Mouse (Mus musculus) kidney, adult 9 months (tissue): ENCODE measurements around the gene Tmem220.
A peak's percentile ranks its signal among the peaks of the same experiment; 100 is the strongest.
"Not testable (repeated sequence)": the region's sequence is repeated elsewhere in the genome, so short reads cannot be mapped to it uniquely, and the experiment has no call there.

Experiments
- DNase-seq: peaks from one replicate; pipeline ENCODE4 v3.0.0; 2022

Gene Tmem220

DNA sequence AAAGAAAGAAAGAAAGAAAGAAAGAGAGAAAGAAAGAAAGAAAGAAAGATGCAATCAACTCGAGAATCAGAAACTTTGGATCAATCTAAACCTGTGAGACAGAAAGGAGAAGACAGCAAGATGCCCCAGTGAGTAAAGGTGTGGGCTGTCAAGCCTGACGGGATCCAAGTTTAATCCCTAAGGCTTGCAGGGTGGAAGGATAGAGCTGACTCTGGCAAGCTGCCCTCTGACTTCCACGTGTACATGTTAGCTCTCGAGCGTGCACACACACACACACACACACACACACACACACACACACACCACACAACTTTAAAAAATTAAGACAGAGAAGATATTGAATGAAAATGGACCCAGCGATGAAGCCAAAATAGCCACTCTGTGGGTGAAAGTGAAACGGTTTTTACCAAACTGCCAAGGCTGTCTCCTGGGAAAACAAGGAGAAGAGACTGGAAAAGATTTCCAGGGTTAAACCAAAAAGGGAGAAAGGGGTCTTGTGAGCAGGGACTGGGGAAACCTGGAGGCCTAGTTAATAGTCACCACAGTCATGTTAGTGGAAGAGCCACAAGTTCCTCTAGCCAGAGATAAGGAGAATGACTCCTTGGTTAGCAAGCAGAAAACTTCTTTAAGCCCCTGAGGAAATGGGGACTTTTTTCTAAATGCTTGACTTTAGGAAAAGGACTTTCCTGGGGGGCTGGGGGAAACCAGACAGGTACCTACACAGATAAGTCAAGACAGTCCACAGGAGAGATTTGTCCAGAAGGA, 5.1 kb upstream of the Tmem220 start:
- DNase-seq: peak; percentile 57

DNA sequence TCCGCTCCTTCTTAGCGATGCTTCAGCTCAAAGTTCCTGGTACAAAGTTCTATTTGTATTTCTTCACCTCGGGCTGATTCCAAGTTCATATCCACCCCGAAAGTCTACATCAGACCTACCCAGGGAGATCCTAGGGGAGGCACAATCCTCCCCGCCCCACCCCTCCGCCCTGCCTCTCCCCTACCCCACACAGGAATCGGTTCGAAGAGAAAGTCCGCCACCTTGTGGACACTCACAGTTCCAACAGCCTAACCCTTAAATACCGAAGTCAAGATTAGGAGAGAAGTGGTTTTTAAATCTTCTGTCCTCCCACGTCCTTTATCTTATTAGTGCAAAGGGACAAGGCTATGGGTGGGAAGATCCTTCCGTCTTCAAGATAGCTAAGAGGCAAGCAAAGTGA, 4.0 kb upstream of the Tmem220 start:
- peak; percentile 66 for DNase-seq

DNA sequence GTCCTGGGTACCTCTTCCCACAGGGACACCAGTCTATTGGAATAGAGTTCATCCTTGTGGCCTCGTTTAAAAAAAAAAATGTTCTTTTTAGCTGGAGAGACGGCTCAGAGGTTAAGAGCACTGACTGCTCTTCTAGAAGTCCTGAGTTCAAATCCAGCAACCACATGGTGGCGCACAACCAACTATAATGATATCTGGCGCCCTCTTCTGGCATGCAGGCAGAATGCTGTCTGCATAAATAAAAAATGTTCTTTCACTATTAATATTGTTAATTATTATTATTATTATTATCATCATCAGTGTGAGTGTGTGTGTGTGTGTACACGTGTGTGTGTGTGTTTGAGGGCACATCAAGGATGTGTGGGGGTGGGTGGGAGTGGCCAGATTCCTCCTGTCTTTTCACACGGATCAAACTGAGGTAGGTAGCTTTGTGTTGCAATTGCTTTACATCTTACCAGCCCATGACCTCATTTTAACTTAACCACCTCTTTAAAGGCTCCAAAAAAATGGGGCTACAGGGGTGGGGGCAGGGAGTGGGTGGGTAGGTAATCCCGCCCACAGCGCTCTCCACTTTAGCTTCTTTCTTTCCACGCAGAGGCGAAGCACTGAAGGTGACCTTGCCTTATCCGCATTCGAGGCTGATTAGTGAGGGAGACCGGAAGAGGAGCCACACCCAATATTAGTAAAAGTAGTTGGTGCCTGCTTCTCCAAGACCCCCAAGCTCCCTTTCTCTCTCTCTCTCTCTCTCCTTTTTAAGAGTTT, 2.4 kb upstream of the Tmem220 start:
- DNase-seq: no peak

DNA sequence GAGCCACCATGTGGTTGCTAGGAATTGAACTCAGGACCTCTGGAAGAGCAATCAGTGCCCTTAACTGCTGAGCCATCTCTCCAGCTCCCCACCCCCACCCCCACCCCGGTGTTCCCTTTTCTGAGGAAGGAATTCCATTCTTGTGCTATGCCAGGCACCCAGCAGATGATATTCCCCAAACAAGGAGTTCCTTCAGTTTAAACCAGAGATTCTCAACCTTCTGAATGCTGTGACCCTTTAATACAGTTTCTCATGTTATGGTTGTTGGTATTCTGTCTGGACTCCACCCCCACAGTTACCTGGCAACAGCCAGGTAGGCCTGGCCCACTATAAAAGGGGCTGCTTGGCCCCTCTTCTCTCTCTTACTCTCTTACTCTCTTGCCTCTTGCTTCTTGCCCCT, 1.8 kb upstream of the Tmem220 start:
- DNase-seq: not testable (repeated sequence)

DNA sequence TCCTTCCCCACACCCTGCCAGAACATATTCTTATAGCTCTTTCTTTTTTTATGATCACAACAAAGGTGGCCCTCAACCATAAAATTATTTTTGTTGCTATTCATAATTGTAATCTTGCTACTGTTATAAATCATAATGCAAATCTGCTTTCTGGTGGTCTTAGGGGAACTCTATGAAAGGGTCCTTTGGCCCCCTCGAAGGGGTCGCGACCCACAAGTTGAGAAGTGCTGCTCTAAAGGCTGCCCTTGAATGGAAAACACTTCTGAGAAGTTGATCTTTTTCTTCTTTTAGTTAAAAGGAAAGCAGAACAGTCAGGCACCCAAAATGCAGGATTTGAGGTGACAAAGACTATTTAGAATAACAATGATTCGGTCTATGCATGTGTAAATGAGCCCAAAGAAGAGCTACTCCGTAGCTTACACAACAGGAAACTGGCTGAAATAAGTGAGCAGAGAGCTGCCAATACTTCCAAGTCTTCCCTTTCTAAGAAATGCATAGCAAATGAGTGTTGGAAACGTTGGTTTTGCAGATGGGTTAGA, 1.1 kb upstream of the Tmem220 start:
- DNase-seq: no peak

DNA sequence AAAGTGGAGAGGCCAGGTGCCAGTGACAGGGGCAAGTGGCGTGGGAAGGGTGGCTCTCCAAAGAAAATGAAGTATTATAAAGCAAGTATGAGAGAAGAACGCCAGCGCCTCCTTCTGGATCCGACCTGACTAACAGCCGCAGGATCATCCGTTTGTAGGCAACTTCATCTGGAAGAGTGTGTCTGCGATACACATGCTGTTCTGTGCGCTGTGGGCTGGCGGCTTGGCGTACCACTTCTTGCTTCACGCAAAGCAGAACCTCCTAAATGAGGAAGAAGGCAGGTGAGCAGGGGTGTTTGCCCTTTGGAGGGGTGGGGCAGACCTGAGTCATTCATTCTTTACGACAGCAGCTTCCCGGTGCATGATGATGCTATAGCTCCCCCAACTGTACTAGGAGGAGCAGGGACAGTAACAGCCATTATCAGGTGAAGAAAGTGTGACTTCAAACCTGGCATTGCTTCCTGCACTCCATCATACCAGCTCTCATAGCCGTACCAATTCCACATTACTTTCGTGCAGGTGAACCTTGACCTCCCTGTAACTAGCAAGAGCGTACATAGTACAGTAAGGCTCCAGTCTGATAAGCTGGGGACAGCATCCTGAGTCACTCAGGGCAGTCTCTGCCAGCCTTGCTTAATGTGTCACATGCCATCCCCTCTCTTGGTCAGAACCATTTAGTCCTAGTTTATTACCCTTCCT, 6.1 kb downstream of the Tmem220 start:
- DNase-seq: no peak

DNA sequence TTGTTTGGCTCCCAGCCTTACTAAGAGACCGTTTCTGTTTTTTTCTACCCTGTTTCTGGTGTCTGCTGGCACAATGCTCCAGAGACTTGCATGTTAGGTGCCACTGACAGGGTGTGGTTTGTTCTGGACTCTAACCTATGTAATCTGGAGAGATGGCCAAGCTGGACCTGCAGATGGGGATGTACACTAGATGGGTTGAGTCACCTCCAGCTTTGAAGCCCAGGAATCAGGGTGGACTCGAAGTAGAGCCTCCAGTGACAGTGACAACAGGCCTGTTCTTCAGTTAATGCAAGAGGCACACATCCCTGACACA, 6.6 kb downstream of the Tmem220 start:
- no peak for DNase-seq

DNA sequence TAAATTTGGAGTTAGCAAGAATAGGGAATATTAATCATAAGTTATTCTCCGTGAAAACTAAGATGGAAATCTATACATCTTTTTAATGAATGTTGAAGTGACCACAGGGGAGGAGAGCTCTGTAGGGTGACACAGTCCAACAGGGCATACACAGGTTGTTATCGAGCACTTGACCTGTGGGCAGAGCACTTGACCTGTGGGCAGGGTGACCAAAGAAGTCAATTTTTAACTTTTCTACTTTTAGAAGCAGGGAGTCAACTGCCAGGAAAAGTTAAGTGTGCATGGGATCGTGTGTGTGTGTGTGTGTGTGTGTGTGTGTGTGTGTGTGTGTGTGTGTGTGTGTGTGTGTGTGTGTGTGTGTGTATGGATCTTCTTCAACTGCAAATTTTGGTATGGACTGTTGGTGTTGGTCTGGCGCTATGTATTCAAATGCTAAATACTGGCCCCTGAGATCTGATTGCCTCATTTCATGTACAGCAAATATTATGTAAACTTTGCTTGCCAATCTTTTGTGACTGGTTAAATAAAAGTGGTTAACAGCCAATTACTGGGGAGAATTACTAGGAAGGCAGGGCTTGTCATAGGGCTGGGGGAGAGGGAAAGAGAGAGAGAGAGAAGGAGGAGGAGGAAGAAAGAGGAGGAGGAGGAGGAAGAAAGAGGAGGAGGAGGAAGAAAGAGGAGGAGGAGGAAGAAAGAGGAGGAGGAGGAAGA, 10.0 kb downstream of the Tmem220 start:
- DNase-seq: peak; percentile 79

DNA sequence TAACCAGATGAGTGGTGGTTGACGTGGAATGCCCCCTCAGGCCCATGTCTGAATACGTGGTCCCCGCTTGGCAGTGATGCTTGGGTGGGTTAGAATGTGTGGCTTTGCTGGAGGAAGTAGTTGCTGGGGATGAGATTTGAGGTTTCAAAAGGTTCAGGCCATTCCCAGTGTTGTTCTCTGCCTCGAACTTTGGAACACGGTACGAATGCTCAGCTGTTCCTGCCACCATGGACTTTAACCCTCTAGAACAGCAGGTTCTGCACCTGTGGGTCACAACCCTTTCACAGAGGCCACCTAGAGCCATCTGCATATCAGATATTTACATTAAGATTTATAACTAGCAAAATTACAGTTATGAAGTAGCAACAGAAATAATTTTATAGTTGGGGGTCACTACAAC, 11.3 kb downstream of the Tmem220 start:
- peak; percentile 82 for DNase-seq

DNA sequence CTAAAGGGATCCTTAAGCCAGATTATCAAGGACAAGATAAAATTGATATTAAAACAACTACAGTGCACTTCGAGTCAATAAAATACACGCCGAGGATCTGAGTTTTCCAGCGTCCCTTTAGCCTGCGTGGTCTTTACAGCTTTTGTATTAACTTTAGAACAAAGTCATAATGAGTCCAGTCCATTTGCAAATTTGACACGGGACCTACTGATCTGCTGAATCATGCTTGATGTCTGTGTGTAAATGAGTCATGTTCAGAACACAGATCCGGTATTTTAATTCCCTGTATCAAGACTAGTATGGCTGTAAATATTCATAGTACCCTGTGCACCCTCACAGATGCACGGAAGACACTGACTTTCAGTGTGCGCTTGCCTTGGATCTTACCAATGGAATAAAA, 11.9 kb downstream of the Tmem220 start:
- no peak for DNase-seq

DNA sequence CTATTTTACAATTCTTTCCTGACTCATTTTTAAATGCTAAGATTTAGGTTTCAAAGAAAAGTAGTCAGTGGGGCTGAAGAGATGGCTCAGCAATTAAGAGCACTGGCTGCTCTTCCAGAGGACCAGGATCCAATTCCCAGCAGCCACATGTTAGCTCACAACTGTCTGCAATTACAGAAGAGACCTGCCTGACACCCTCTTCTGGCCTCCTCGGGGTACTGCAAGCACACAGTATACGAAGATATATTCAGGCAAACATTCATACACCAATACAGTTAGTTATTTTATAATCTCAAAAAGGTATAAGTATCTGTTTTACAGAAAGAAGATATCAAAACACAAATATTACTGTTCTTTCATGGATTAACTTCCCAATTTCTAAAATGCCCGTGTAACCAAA, 14.8 kb downstream of the Tmem220 start:
- DNase-seq: no peak

DNA sequence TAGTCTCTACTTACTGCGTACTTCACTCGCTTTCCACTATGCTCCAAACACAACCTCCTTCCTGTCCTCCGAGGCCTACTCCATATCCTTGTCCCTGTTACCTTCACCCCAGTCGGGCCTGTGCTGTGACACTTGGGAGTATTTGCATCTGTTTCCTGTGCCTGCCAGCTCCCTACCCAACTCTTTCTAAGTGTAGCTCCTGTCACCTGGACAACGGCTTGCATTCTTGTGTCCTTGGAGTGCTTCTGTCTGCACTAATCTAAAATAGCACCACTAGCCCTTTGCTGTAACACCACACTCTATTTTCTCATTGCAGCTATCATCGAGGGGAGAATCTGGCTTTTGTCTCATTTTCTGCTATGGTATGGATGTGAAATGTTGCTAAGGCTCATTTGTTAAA, 15.5 kb downstream of the Tmem220 start:
- DNase-seq: no peak

DNA sequence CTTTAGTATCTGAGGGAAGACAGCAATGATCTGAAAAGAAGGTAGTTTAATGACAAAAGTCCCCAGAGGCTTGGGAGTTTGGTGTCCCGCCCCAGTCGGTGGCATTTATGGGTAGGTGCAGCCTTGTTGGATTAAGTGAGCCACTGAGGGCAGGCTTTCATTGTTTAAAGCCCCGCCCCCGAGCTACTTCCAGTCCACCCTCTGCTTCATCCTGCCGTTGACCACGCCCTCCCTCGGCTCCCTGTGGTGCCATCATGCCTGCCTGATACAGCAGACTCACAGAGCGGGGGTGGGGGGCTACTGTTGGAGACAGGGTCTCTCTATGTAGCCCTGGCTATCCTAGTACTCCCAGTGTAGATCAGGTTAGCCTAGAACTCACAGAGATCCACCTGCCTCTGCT, 18.1 kb downstream of the Tmem220 start:
- no peak for DNase-seq

DNA sequence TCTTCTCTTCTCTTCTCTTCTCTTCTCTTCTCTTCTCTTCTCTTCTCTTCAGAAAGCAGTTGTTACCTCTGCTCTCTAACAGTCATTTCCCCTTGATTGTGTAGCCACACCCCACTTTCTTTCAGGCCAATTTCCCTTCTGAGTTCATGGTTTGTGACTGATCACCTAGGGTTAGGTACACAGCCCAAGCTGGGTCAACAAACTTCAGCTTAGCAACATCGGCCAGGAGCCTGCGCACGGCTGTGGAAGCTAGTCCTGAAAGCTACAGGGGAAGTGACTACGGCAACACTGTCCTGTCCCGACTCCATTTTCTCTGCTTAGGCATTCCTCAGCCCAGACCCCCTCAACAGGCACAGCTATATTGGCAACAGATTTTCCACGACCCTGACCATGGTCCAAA, 20.0 kb downstream of the Tmem220 start:
- no peak for DNase-seq

DNA sequence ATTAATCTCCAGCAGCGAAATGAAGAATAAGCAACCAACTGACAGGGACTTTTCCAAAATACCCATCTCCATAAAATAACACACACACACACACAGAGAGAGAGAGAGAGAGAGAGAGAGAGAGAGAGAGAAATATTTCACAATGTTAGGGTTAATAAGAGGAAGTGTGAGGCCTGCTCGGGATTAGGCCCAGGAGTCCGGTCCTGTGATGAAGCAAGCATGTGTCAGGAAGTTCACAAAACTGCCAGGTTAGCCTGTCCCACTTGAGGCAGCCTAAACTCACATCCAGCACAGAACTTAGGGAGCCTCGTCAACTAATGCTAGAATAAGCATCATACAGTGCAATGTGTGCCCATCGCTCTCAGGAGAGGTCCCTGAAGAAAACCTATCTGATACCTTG, 22.2 kb downstream of the Tmem220 start:
- no peak for DNase-seq

DNA sequence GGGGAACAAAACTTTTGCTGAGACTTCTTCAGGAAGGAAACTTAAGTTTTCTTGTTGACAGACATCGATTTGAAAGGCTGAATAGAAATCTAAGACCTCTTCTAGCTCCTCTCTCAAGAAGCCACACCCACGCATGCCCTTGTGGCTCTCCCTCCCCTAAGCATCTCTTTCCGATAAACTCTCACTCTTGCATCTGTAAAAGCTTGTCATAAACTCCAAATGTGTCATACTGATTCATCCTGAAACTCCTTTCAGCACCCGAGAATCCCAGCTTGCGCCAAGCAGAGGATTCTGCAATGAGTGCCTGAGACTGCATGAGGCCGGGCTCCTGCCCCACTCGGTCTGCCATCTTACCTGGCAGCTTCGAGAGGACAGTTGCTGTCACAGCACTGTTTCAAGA, 23.5 kb downstream of the Tmem220 start:
- no peak for DNase-seq

DNA sequence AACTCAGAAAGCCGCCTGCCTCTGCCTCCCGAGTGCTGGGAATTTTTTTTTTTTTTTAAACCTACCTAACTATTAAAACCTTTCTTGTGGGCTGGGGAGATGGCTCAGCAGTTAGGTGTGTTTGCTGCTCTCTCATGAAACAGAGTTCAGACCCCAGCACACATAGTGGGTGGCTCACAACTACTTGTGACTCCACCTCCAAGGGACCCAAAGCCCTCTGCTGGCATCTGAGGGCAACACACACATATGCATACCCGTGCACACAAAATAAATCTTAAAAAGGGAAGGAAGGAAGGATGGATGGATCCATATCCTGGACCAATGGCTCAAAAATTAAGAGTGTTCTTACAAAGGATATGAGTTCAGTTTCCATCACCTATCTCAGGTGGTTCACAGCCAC, 24.3 kb downstream of the Tmem220 start:
- no peak for DNase-seq

DNA sequence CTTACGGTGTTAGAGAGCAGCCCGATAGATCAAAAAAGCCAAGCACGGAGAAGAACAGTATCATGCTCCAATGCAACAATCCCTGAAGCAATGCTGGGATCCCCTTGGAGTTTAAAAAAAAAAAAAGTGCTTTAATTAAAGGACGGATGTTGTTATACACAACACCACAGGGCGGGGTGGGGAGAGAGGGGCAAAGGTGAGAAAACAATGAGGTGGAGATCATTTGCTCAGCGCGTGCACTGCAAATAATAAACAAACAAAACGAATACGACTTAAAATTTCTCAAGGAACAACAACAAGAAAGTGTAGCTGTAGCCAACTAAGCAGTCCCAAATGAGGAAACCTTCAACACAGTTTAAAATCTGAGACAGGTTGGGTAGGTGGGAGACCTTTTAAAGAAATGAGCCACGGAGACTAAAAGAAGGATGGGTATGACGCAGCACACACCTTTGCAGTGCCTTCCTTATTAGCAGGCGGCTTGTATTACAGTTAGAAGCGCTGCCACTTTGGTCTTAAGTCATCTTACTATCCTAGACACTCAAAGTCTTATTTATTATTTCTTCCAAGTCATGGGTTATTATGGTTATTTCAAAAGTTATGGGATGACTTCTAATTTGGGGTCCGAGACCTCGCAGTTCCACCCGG, 26.8 kb downstream of the Tmem220 start:
- DNase-seq: peak; percentile 40

DNA sequence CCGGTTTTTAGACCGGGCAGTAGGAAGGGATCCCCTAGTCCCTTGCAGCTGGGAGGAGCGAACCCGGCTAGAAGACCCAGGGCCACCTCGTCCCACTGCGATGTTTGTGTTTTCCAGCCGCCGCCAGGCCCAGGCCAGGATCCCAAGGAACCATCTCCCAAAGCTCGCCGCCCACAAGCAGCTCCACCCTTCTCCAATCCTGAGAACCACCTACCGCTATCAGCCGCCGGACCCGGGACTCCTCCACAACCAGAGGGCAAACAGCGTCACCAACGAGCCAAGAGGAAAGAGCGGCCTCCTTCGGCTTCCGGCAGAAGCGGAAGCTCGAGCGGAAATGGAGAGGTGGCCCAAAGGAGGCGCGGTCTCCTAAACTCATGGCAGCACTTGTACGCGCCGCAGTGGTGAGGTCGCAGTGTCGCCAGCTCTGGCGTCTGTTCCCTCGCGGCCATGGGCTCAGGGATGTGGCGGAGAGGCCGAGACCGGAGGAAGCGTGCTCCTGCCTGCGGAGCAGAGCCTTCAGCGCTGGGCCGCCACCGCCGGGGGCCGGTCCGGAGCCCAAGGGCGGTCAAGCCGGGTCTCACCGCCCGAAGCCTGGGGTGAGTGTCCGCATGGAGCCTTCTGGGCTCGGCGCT, 27.5 kb downstream of the Tmem220 start, which contains the start of the genes Adprm and Sco1:
Gene Adprm, minus strand, starts transcription at position 274 of the 632 bp plus-strand sequence.
Gene Sco1, plus strand, starts transcription at position 350 of the 632 bp plus-strand sequence.
- peak; percentile 93 for DNase-seq

DNA sequence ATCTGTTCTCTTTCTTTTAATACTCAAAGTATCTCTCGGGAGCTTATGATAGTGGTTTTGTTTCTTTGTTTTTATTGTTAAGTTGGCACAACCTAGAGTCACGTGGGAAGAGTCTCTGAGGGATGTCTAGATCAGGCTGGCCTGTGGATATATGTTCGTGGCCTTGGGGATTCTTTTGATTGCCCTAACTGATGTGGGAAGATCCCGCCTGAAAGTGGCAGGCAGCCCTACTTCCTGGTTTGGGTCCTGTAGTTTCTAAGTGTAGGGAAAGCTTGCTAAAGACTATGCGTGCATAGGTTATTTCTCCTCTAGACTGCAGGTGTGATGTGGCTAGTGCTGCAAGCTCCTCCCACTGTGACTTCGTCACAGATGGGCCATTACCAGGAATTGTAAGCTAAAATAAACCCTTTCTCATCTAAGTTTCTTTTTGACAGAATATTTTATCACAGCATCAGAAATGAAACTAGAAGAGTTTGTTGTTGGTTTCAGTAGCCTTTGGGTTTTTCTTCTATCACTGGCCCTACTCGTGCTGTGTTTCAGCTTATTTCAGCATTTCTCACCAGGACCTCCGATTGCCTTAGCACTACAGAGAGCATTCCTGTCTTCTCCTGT, 29.9 kb downstream of the Tmem220 start:
- no peak for DNase-seq

DNA sequence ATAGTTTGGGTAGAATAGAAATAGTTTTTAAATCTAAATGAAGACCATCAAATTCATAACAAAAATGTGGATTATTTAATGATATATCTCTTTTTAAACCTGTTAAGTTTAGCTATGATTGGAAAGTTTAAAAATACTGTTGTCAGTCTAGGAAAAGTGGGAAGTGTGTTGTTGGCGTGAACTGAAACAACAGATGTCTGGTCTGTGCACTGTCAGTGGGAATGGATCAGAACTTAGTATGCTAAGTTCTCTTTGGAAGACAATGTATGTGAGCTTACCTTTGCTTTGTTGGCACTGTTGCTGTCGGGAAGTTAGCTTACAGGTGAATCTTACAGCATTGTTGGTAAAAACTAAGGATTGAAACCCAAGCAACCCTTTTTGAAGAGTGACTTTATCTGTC, 36.4 kb downstream of the Tmem220 start:
- DNase-seq: no peak

DNA sequence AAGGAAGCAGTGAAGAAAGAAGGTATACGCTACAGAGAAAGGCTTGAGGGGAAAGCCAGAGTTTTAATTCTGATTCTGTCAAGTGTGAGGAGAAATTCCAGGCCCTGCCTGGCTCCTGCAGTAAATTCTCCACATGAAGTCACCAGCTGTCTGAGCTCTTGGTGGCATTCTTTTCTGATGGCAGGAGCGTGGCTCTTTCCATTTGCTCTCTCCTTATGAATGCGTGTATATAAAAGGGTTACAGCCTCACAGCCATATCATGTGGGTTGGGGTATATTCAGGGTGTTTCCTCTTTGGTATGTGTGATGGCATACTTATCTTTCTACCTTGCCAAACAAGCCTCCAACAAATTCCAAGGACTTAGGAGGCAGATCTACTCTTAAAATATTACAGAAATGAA, 37.8 kb downstream of the Tmem220 start:
- DNase-seq: no peak
